Mouse (Mus musculus): ENCODE data around the gene Usp9x.

Usp9x gene

DNA sequence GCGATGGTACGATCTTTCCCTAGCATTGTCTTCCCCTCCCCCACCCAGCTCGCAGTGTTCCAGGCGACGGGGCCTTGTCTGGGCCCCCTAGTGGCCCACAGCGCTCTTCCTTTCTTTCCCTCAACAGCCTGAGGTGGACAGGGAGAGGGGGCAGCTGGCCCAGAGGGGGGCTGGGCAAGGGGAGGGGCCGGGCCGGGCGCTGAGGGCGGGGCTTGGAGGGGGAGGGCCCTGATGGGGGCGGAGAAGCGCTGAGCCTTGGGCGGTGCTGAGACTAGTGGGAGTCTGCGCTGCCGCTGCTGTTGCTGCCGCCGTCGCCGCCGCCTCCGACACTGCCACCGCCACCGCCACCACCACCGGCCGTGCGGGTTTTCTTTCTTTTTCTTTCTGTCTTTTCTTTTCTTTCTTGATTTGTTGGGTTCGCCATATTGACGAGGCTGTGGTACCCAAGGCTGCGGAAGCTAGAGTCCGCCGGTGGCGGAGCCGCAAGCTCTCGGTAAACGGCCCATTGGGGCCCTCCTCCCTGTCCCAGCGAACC, at the start of gene Usp9x:
Gene Usp9x, plus strand, starts transcription at position 258 of the 535 bp plus-strand sequence.
- in situ Hi-C loops (cut with MboI; ENCODE audit: low sequenced_read_pairs): no loop called here

DNA sequence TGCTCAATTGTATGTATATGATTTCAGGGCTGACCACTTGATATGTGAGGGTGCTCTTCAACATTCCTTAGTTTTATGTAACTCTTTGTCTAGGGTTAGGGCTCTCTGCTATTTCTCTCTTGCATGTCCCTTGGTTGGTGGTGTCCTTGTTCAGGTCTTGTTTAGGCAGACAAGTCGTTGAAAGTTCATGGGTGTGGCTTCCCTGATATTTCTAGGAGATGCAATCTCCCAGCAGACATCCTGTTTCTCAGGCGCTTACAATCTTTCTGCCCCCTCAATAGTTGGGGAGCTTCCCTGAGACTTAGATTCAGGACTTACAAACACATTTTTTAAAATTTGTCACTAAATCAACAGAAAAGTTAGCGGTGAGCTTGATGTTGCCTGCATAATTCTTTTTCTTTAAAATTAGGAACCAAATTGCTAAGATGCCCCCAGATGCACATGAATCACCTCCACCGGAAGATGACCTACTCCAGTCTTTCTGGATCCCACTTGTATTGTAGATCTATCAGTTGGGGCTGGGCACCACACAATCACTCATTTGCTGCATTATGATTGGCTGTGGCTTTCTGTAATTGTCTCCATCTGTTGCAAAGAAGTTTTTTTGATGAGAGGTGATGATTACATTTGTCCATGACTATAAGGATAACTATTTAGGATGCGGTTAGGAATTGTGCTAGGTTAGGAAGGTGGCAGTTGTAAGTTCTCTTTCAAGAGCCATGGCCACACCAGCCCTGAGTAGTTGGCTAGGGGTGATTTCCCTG, 48.6 kb upstream of the Usp9x start:
- in situ Hi-C loops (cut with MboI; ENCODE audit: low sequenced_read_pairs): no loop called here

DNA sequence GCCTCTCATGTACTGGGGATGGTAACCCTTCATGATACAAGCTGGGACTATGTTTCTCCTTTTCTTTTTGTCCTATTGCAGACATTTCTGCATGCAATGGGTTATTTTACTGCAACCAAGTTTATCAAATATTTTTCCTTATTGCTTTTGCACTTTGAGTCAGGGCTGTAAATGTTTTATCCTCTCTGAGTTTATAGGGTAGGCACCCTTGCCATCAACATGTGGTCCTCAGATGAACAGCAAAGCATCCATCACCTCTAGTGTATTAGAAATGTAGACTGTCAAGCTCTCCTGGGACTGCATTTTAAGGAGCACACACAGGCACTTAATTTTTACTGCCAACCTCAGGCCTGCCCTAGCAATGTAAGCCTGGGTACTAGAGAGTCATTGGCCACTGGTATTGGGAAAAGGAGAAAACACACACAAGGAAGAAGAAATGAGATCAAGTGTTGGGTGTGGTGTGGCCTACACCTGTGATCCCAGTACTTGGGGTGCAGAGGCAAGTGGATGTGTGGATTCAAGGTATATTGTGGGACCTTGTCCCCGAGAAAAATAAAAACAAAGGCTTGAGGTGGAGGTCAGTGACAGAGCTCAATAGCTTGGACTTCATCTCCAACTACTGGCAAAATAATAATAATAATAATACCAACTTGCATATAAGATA, 46.6 kb upstream of the Usp9x start:
- in situ Hi-C loops (cut with MboI; ENCODE audit: low sequenced_read_pairs): no loop called here

DNA sequence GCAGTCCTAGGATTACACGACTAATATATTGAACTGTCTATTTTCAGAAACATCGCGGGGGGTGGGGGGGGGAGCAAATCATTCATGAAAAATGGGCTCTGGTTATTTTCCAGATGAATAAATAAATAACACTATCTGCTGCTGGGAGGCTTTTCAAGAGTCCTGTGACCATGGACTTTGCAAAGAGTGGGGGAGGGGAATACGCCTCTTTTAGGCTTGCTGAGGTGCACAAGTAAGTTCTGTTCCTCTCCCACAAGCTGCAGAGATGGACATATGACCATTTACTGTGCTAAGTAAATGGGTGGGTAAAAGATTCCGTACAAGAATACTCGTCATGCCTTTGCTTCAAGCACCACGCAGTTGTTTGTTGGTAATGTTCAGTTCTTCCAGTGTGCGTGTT, 46.0 kb upstream of the Usp9x start:
- in situ Hi-C loops (cut with MboI; ENCODE audit: low sequenced_read_pairs): no loop called here

DNA sequence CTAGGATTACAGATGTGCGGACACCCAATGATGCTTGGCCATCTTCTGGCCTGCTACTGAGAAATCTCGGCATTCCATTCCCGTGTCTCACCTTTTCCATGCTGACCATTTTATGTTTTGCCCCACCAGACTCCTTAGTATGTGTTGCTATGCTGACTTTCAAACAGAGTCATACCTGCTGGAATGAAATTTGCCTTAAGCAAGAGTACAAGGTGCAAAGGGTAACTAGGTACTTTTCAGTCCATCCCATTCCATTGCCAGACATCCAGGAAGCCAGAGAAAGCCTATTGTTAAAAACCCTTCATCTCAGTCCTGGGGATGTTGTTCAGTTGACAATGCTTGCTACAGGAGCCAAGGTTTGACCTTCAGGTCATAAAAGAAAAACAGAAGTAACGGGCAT, 43.1 kb upstream of the Usp9x start:
- in situ Hi-C loops (cut with MboI; ENCODE audit: low sequenced_read_pairs): no loop called here

DNA sequence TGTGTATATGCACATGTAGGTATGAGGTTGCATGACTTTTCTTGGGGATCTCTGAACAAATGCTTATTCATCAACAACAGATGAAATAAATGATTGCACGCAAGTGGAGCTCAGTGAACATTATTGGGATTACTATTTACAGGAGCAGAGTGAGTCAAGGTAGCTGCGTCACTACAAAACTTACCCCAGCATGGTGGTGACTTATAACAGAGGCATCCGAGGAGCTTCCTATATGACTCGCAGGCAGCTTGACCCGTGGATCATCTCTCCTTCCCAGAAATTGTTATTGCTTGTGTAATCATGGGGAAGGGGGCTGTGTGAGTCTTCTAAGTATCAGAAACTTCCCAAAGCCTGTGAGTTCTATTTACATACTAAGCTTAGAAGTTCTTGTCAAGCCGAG, 41.3 kb upstream of the Usp9x start:
- in situ Hi-C loops (cut with MboI; ENCODE audit: low sequenced_read_pairs): no loop called here

DNA sequence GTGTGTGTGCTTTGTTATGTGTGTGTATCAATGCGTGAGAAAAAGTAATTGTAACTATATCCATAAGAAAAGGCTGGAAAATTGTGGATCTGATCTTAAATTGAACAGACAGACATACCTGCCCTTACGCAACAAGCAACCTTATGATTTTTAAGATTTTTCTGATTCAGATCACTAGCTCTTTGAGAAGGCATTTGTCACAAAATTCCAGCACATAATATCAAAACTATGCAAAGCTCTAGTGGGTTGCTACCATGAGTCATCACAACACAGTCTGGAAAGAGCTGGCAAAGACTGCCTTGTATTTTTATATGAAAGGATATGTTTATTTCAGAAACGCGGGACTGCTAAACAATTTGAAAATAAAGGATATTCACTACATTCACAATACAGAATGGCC, 34.2 kb upstream of the Usp9x start:
- in situ Hi-C loops (cut with MboI; ENCODE audit: low sequenced_read_pairs): no loop called here

DNA sequence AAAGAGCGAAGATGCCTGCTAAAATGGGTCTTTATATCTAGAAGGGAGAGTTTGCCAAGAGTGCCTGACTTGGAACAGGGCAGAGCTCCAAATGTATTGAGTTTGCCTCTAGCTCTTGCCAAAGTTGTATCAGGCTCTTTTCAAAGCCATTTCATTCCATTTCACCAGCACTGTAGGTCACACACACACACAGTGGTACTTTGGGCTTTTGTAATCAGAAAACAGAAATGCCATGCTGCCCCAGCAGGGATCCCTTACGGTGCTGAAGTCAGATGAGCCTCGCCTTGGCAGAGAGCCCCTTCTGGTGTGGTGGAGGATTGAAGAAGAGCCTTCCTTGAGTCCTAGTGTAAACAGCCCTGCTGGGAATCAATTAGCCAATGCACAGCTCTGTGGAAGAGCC, 32.1 kb upstream of the Usp9x start:
- in situ Hi-C loops (cut with MboI; ENCODE audit: low sequenced_read_pairs): no loop called here

DNA sequence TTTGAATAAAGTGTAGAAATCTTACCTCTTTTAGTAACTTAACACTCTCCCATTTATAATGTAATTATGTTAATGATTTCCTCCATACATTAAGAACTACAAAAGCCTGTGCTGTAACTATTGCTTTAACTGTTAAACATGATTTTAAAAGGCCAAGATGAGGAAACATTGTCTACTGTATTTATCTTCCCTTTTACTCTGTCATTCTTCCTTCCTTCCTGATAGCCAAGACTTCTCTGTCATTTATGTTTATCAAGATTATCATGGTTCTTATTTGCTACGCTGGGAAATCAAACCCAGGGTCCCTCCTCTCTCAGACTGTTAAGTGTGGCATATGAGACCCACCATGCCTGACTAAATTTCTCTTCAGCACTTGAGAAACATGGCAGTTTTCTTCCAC, 30.9 kb upstream of the Usp9x start:
- in situ Hi-C loops (cut with MboI; ENCODE audit: low sequenced_read_pairs): no loop called here

DNA sequence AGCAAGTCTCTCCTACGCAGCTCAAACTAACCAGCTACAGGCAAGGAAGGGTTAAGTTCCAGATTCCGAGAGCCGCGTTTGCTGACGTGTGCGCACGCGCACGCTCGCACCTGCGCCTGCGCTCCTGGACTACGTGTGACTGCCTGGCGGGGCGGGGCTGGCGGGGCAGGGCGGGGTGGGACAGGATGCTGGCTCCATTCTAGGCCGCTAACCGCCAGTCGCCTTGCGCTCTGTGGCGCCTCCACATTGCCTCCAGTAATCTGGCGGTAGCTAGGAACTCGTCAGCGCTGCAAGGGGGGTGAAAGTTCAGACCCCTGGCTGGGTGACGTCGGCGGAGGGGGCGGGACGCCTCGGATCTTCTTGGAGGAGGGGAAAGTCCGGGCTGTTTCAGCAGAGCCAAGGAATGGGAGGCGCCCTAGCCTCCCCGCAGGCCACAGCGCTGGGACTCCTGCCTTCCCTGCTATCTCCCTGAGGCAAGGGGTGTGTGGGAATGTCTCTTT, 29.6 kb upstream of the Usp9x start:
- in situ Hi-C loops (cut with MboI; ENCODE audit: low sequenced_read_pairs): no loop called here

DNA sequence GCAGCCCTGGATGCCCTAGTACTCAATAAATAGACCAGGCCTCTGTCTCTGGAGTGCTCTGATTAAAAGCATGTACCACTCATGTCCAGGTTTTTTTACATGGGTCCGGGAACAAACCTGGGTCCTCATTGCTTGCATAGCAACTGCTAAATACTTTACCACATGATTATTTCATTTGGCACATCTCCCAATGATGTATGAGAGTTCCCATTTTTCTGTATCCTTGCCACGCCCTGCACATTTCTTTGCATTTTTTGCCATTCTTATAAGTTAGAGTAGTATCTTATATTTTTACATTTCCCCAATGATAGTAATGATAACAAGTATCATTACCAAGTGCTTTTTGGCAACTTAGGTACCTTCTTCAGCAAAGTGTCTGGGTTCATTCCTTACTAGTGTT, 27.5 kb upstream of the Usp9x start:
- in situ Hi-C loops (cut with MboI; ENCODE audit: low sequenced_read_pairs): no loop called here

DNA sequence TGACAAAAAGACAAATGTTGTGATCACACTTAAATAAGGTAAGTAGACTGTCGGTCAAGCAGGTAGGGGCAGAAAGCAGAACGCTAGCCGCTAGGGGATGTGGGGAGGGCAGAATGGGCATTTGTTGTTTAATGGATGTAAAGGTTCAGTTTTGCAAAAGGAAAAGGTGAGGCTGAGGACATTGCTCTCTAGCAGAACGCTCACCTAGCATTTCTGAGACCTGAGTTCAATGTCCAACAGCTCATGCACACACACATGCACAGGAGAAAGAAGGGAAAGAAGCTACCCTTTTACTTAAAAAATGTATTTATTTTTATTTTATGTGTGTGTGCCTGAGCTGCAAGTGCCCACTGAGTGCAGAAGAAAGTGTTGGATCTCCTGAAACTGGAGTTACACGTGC, 26.6 kb upstream of the Usp9x start:
- in situ Hi-C loops (cut with MboI; ENCODE audit: low sequenced_read_pairs): no loop called here

DNA sequence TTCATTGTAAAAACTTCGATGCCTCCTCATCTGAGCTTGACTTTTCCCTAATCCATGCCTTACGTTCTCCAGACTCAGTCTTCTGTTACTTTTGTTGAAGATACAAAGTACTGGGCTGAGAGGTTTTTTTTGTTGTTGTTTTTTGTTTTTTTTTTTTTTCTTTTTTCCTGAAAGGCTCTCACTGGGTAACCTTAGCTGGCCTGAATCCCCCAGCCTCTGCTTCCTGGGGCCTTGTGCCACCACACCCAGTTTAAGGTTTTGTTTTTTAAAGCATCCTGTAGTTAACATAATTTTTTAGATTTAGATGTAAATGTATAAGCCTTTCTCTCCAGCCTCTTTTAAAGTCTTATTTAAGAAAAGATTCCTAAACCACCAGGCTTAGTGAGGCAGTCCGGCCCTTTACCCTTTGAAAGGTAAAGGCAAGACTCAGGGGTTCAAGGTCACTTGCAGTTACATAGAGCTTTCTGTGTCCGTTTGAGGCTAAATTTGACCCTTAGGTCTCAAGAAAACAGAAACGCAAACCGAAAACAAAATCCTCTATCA, 24.3 kb upstream of the Usp9x start:
- in situ Hi-C loops (cut with MboI; ENCODE audit: low sequenced_read_pairs): no loop called here

DNA sequence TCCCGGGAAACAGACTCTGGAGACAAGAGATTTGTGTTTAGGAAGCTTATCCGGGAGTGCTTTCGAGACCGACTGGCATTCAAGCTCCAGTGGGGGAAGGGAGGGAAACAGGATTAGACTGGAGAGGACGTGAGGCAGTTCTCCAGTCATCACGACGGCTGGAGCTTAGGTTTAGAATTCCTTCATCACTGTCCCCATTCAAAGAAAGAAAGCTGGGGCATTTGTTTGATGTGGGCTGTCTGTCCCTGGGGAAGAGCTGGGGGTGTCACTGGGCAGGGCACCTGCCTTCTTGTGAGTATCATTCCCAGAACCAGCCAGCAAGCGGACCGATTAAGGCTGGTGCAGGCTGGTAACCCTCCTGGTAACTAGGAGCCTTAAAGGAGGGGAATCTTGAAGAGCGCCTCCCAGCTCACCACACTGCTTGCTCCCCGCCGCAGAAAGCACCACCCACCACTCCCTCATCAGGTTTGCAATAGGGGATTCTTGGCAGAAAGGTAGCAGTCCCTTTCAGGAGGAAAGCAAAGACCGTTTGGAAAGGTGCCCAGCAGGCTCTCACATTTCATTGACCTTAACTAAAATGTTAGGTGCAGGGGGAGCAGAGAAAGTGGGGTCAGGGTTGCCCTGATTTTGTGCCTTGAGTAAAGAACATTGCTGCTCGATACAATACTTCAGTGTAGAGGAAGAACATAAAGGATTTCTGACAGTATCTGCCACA, 23.5 kb upstream of the Usp9x start:
- in situ Hi-C loops (cut with MboI; ENCODE audit: low sequenced_read_pairs): no loop called here

DNA sequence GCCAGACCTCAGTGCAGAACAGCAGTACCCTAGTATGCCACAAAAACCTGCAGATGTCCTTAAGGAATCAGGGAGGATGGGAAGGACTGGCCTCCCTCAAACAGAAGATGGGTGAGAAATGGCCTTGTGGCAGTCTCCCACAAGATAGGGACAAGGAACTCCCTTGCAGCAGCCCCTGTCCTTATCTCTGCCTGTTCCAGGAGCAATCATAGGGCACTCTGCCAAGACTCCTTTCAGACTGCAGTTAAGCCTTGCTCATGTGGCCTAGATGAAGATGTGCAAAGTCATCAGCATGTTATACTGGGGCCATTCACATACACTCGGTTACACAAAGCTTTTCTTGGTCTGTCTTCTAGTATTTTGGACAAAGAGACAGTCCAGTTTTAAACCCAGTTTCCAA, 16.7 kb upstream of the Usp9x start:
- in situ Hi-C loops (cut with MboI; ENCODE audit: low sequenced_read_pairs): no loop called here

DNA sequence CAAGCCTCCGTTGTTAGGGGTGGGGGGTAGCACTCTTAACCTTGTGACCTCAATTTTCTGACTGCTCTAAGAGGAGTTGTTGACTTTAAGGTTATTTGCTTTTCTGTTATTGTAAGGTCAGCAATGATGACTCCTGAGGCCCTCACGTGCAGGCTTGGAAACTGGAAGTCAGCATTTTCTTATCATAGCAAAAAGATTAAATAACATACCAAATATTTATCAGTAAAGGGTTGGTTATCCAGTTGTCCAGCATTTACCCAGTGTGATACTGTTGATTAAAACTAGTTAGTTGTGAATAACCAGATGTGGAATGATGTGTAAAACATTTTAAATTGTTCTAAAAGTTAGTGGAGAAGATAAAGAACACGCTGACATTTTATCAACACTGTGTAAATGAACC, 9.3 kb upstream of the Usp9x start:
- in situ Hi-C loops (cut with MboI; ENCODE audit: low sequenced_read_pairs): no loop called here

DNA sequence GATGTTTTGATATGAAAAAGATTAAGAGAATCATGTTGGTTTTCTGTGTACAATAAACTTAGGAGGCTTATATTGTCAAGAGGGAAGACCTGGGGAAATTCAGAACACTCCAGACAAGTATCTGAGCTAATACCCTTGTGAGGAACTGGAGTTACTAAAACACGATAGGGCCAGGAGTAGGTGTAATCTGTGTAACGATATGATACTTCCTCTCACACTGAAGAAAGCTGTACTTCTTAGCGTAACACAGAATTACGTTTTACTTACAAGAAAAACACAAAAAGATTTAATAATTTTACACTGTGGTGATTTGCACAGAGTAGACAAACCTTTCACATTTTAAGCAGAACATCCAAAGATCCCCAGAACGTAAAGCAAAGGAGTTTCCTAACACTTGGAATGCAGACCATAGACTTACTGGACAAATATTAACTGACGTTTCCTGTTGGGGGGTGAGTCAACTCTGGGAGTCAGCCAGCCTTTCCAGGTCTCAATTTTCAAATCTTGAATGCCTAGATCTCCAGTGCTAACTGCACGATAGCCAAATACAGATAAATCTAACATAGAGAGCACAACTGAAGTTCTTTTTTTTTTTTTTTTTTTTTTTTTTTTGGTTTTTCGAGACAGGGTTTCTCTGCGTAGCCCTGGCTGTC, 6.9 kb upstream of the Usp9x start:
- in situ Hi-C loops (cut with MboI; ENCODE audit: low sequenced_read_pairs): no loop called here

DNA sequence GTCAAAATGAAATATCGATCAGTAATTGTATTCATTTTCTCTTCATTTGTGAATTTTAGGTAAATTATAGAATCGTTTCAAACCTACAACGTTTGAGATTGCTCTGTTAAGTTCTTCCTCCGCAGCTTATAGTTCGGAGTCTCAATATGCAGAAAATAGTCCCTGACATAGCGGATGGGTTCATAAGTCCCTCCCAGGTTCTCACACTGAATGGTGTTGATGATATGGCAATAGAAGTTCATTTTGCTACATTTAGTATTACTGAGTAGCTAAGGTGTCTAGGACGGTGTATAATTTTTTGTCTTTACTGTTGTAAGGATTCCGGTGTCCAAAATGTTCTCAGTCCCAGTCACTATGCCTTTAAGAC, 1.1 kb upstream of the Usp9x start:
- in situ Hi-C loops (cut with MboI; ENCODE audit: low sequenced_read_pairs): no loop called here

DNA sequence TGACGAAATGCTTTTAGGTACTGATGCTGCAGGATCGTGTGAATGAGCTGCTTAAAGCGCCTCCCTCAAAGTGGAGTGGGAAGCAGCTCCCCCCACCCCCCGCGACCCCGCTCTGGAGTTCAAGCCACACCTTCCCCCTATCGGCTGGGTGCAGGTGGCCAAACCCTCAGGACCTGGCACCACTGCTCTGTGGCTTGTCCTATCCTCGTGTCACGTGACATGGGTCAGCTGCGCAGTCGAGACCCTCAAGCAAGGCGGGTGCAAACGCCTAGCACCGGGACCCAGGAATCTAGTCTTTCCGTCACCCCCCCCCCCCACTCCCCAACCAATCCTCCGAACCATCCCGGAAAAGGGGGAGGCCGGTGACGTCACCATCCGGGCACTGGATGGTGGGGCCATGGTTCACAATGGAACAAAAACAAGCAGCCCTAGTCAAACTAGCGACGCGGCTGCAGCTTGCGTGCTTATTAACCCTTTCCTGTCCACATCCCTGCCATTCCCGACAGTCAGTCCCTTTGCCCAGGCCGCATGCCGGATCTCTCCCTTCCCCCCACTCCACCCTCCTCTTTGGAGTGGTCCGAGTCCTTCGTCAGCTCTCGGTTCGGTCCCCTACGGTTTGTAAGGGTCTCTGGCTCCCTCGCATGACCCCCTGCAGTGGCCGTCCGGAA, 591 bp upstream of the Usp9x start:
- in situ Hi-C loops (cut with MboI; ENCODE audit: low sequenced_read_pairs): no loop called here

DNA sequence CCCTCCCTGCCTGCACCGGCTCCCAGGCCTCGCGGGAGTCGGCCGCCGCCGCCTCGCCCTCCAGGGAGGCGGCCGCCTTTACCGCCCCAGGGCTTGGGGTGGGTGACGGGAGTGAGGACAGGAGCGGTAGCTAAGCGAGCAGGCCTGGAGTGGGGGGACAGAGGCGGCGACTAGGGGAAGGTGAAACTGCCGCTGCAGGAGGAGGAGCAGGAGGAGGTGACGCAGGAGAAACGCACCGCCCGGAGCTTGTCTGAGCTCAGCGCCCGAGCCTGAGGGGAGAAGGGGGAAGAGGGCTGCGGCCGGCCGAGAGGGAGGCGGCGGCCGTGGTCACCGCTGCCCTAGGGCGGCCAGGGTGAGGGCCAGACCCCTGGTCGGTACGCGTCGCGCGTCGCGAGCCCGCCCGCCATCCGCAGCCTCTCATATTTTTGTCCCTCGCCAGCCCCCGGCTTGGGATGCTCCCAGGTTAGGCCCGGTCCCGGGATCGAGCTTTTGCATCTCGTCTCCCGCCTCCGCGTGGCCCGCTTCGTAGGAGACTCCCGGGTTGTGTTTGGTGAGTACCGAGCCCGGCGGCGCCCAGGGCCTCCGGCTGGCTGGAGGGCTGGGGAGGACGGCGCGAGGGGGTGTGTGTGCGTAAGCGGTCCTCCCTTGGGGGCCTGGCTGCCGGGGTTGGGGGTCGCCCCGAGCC, 620 bp downstream of the Usp9x start:
- in situ Hi-C loops (cut with MboI; ENCODE audit: low sequenced_read_pairs): no loop called here

All from CH12F3 (cell line).